Mouse (Mus musculus) small intestine, adult 2 months (tissue): ENCODE measurements around the gene 2900092C05Rik. TPM values are rescaled to one million over a fixed set of nuclear protein-coding genes. Genes with fewer than 3 reads are reported as not detected.

ENCODE experiments used
- H3K27ac ChIP-seq: fragments of 200-500 bp; 2 replicates; pipeline ENCODE4 v1.5.1; 2012; ENCODE audit warnings: low read depth, low read length, control low read depth, inconsistent platforms; ENCODE audit not compliant: insufficient read depth
- H3K27me3 ChIP-seq: fragments of 200-500 bp; 2 replicates; pipeline ENCODE4 v1.6.1; 2012; ENCODE audit warnings: mild to moderate bottlenecking, moderate library complexity, low read length, inconsistent platforms; ENCODE audit not compliant: control insufficient read depth, insufficient read depth
- H3K36me3 ChIP-seq: fragments of 200-500 bp; 2 replicates; pipeline ENCODE4 v1.6.1; 2012; ENCODE audit warnings: mild to moderate bottlenecking, low read length, control low read depth, inconsistent platforms; ENCODE audit not compliant: control insufficient read depth, insufficient read depth
- H3K4me1 ChIP-seq: fragments of 200-500 bp; 2 replicates; pipeline ENCODE4 v1.6.1; 2012; ENCODE audit warnings: low read length, inconsistent platforms, mixed read lengths; ENCODE audit not compliant: control insufficient read depth, insufficient read depth, insufficient read length
- H3K4me3 ChIP-seq: fragments of 200-500 bp; 2 replicates; pipeline ENCODE4 v1.5.1; 2012; ENCODE audit warnings: low read depth, mild to moderate bottlenecking, control low read depth, inconsistent platforms, low read length, moderate library complexity
- CTCF ChIP-seq: fragments of 200-500 bp; IDR thresholded peaks from 2 replicates; pipeline ENCODE4 v1.5.1; 2012; ENCODE audit warnings: low read depth, mild to moderate bottlenecking, control low read depth, inconsistent platforms, low read length, moderate library complexity, mixed read lengths; ENCODE audit not compliant: insufficient replicate concordance, insufficient read length; ENCODE audit errors: extremely low read depth
- POLR2A ChIP-seq: fragments of 200-500 bp; IDR thresholded peaks from 2 replicates; pipeline ENCODE4 v1.6.1; 2012; ENCODE audit warnings: low read depth, mild to moderate bottlenecking, control low read depth, inconsistent platforms, low read length, moderate library complexity
- WGBS: fragments of 180-500 bp; shearing (Covaris S2); methylation state at CpG from one replicate; pipeline ENCODE4 v1.1.7; 2018; 5-methylcytosine and 5-hydroxymethylcytosine counted together
- polyA plus RNA-seq: library from polyadenylated mRNA; depleted of rRNA; stranded (reverse); fragments of >200 nt; gene quantifications from 2 replicates; pipeline ENCODE4 v1.2.3, GENCODE M21; 2012; rRNA removed

The 2900092C05Rik gene
- not detected in 2 replicates for polyA plus RNA-seq

DNA sequence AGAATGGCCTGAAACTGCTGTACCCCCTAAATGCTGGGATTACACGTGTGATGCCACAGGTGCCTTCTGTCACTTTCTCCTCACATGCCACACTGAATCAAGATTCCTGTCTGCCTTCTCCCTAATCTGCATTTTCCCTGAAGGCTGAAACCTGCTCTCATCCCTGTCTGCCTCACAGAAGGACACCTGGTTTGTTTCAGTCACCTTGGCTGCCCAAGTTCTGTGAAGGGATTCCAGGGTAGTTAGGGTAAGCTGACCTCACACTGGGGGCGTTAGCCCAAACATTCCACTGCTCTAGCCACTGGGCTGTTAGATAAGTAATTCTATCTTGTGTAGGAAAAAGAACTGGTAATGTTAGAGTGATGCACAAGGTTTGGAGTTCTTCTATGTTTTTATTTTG is at the start of gene 2900092C05Rik:
Gene 2900092C05Rik (plus strand): TSS at position 301 of the 400 bp plus-strand sequence.
- TF ChIP-seq POLR2A: no peak
- TF ChIP-seq CTCF: no peak
- H3K36me3 ChIP-seq: no peaks in the 10 kb centered on the region
- H3K4me3 ChIP-seq: no peak within 1 kb of the TSS
- no peaks in the 10 kb centered on the region for H3K4me1 ChIP-seq
- H3K27ac ChIP-seq: no peak within 1 kb of the TSS
- WGBS: 43% methylated on average over 2 of the region's 2 CpGs
- H3K27me3 ChIP-seq: no peaks in the 10 kb centered on the region

DNA sequence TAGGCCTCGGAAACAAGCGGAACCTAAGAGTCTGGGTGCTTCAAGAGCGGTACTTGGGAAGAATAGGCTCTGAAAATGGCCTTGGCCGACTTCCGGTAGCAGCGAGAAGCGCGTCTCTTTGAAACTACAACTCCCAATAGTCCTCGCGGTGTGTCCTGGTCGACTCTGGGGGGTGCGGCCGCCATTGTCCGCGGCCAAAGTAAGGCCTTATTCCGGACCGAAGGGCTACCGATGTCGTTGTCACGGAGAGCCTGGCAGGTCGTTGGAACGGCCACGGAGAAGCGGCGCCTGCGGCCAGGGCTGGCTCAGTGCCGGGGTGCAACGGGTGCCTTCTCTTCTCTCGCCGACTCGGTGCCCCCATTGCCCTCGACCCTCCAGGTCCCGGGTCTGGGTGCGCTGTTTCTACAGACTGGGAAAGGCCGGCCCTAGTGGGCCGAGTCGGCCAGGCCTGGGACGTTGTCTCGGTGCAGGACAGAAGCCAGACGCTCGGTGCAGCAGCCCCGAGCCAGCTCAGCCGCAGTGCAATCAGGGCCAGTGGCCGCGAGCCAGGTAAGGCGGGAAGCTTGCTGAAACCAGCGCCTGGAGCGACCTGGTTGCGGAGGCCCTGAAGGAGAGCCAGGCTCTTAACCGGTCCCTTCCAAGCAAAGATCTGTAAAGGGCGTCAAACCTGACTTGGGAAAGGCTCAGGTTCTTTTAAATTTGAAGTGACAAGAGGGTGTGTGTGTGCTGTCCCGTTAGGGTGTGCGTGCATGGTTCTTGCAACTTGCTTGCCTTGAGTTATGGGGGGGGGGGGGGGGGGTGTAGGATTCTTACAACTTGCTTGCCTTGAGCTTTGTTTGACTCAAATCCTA is 33.9 kb upstream of the 2900092C05Rik start, which contains the start of gene Zfp606:
Gene Zfp606 (plus strand): TSS at position 136 of the 851 bp plus-strand sequence.
- Histone ChIP-seq H3K27me3 (no peaks in the 10 kb centered on the region), H3K36me3 (peaks cover 19% of the 10 kb centered on the region), H3K4me1 (peaks cover 2% of the 10 kb centered on the region; the same call in 1 of the 2 replicates), H3K4me3 (peak within 1 kb of the TSS; percentile 90), H3K27ac (peak within 1 kb of the TSS; percentile 71)
- under 1% methylated on average over 53 of the region's 53 CpGs for WGBS
- TF ChIP-seq CTCF (0 out of 2 replicates have a peak, but pooled peaks have one; percentile 9), POLR2A (no peak)

DNA sequence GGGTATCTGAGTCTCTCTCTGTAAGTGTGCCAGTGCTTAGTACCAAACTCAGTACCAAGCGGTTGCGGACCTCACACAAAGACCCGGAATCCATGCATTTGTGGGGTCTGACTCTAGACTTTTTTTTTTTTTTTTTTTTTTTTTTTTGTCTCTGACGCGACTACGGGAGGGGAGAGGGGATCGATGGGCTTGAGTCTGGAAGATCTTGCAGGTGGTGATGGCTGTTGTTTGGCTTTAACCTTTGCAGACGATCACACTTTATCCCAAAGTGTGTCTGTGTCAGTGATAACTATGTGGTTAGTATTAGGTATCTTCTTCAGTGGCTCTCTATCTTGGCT is 33.3 kb upstream of the 2900092C05Rik start:
- peaks cover 25% of the 10 kb centered on the region for H3K36me3 ChIP-seq
- WGBS: 3% methylated on average over 8 of the region's 8 CpGs
- TF ChIP-seq POLR2A (no peak), CTCF (no peak)
- no peaks in the 10 kb centered on the region for H3K27me3 ChIP-seq
- no peak overlapping the region for H3K27ac ChIP-seq
- peak overlapping the region; percentile 90 for H3K4me3 ChIP-seq
- H3K4me1 ChIP-seq: peaks cover 2% of the 10 kb centered on the region; the same call in 1 of the 2 replicates

DNA sequence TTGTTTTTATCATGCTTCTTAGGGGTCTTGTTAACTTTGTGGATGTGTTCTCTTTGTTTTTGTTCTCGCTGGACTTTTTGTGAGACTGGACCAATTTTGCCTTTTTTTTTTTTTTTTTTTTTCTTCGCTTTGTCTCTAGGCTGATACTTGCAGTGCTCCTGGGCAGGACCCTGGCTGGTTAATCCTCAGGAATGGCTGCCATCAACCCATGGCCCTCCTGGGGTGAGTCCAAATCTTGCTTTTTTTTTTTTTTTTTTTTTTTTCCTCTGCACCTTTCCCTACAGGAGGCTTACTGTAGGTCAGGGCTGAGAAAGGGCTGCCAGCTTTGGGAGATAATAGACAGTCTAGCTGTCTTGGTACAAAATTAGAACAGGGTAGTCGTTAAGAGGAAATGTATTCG is 32.8 kb upstream of the 2900092C05Rik start:
- 75% methylated on average over 4 of the region's 4 CpGs for WGBS
- peaks cover 2% of the 10 kb centered on the region; the same call in 1 of the 2 replicates for H3K4me1 ChIP-seq
- TF ChIP-seq POLR2A: no peak
- no peak for TF ChIP-seq CTCF
- peaks cover 30% of the 10 kb centered on the region for H3K36me3 ChIP-seq
- no peak overlapping the region for H3K27ac ChIP-seq
- no peaks in the 10 kb centered on the region for H3K27me3 ChIP-seq
- H3K4me3 ChIP-seq: no peak overlapping the region

DNA sequence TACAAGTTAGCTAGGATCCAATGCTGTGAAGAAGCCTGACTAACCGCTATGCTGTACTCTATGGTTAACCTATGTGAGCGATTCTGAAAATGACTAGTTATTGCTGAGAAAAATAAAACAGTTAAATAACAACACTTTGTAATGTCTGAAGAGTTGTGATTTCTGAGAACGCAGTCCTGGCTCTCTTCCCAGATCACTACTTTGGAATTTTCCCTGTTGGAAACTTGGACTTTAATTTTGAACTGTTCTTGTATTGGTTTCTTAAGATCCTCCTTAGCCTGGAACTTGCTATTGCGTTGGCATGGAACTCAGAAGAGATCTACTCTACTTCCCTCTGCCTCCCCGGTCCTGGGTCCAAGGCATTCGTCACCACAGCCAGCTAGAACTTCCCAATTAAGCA is 28.5 kb upstream of the 2900092C05Rik start:
- Histone ChIP-seq H3K4me1 (no peaks in the 10 kb centered on the region; the same call in 1 of the 2 replicates), H3K36me3 (peaks cover 42% of the 10 kb centered on the region), H3K27me3 (no peaks in the 10 kb centered on the region), H3K4me3 (no peak overlapping the region), H3K27ac (no peak overlapping the region)
- WGBS: 96% methylated on average over 6 of the region's 6 CpGs
- TF ChIP-seq POLR2A: no peak
- no peak for TF ChIP-seq CTCF

DNA sequence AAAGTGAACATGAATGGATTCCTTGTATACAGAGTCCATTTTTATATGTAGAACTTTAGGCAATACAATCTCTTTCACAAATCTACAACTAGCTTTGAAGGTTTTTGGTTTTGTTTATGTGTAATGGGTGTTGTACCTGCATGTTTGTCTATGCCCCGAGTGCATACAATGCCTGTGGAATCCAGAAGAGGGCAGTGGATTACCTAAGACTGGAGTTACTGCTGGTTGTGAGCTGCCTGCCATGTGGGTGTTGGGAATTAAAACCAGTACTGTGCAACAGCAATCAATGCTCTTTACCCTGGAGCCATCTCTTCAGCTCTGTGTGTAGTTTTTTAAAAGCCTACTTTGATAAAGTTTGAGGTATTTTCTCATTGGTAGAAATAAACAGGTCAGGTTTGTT is 26.4 kb upstream of the 2900092C05Rik start:
- H3K36me3 ChIP-seq: peaks cover 47% of the 10 kb centered on the region
- H3K27me3 ChIP-seq: no peaks in the 10 kb centered on the region
- no peak overlapping the region for H3K4me3 ChIP-seq
- H3K27ac ChIP-seq: no peak overlapping the region
- WGBS: 100% methylated on average over 1 of the region's 1 CpGs
- TF ChIP-seq POLR2A (no peak), CTCF (no peak)
- H3K4me1 ChIP-seq: no peaks in the 10 kb centered on the region

DNA sequence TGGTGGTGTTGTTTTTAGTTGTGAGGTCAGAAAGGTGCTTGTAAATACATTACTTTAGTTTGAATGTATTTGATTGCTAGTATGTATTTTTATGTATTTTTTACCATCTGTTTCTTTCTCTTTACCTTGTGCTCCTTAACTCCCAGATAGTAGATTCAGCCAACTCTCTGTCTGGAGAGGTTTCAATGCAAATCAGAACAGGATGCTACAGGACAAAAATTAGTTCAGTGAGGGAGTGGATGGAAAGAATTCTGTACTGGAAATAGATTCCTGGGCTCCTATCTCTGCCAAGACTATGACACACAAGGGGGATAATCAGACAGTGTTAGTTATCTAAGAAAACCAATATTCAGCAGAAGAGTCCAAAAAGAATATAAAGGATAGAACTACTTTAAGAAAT is 25.6 kb upstream of the 2900092C05Rik start:
- Histone ChIP-seq H3K4me3 (no peak overlapping the region), H3K4me1 (no peaks in the 10 kb centered on the region), H3K36me3 (peaks cover 48% of the 10 kb centered on the region), H3K27ac (no peak overlapping the region), H3K27me3 (no peaks in the 10 kb centered on the region)
- no peak for TF ChIP-seq CTCF
- no peak for TF ChIP-seq POLR2A

DNA sequence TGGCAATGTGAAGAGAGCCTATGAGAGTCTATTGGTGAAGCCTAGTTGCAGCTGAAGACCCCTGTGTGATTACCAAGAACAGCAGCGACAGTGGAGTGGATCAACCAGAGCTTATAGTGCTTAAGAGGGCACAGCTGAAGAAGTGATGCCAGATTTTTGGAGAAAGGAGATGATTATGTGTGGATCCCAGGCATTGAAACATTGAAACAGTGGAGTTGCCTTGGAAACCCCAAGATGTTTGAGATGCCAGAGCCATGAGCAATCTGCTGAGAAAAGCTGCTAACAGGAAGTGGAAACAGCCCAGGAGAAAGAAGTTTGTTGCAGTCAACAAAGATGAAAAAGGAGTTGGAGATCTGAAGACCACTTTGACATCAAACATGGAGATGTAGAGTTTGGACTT is 1.4 kb upstream of the 2900092C05Rik start:
- Histone ChIP-seq H3K27me3 (no peaks in the 10 kb centered on the region), H3K36me3 (no peaks in the 10 kb centered on the region), H3K27ac (no peak overlapping the region), H3K4me1 (no peaks in the 10 kb centered on the region), H3K4me3 (no peak overlapping the region)
- TF ChIP-seq CTCF (no peak), POLR2A (no peak)
- 54% methylated on average over 1 of the region's 1 CpGs for WGBS

Other genes starting within 250 kb of the 2900092C05Rik start
- gene Vmn1r81, start 244.2 kb upstream of the 2900092C05Rik start, polyA plus RNA-seq: not detected in 2 replicates
- not detected in 2 replicates for gene Vmn1r82, start 212.1 kb upstream of the 2900092C05Rik start, polyA plus RNA-seq
- gene Vmn1r83, start 183.0 kb upstream of the 2900092C05Rik start, polyA plus RNA-seq: not detected in 2 replicates
- not detected in 2 replicates for gene Vmn1r84, start 143.2 kb upstream of the 2900092C05Rik start, polyA plus RNA-seq
- gene Zfp551, start 89.8 kb upstream of the 2900092C05Rik start, polyA plus RNA-seq: 0.06 and 0.09 TPM in 2 replicates
- gene Zfp606, start 34.2 kb upstream of the 2900092C05Rik start, polyA plus RNA-seq: 1.0 and 1.1 TPM in 2 replicates
- gene Vmn2r53, start 96.3 kb downstream of the 2900092C05Rik start, polyA plus RNA-seq: not detected in 2 replicates
- not detected in 2 replicates for gene Vmn2r54, start 127.8 kb downstream of the 2900092C05Rik start, polyA plus RNA-seq
- not detected in 2 replicates for gene Vmn2r55, start 172.5 kb downstream of the 2900092C05Rik start, polyA plus RNA-seq
- not detected in 2 replicates for gene Vmn2r56, start 222.5 kb downstream of the 2900092C05Rik start, polyA plus RNA-seq